Mouse (Mus musculus) c-Kit-negative CD71-positive TER-119-positive erythroid progenitor cells, embryonic 14.5 days (primary cell): ENCODE data around the gene Sik3.

Source experiments
- DNase-seq: peaks from one replicate; pipeline ENCODE4 v3.0.0-alpha.2; 2013; ENCODE audit warnings: low read depth, low spot score

Gene Sik3

DNA sequence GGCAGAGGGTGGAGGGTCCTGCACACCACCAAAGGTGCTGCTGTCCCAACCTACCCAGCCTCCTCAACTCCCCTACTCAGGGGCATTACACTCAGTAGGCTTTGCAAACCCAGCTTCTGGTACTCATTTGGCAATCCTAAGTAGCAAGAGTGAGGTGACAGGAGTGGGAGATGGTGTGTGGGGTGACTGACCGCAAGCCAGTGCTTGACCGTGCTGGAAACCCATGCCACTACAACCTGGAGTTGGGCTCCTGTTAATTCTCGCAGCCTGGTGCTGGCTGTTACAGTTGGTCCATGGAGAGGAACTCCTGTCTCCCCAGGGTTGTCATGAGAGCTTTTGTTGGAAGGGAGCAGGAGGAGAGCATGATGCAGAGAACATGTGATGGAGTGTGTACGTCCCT is 258.2 kb downstream of the Sik3 start:
- DNase-seq = no peak

DNA sequence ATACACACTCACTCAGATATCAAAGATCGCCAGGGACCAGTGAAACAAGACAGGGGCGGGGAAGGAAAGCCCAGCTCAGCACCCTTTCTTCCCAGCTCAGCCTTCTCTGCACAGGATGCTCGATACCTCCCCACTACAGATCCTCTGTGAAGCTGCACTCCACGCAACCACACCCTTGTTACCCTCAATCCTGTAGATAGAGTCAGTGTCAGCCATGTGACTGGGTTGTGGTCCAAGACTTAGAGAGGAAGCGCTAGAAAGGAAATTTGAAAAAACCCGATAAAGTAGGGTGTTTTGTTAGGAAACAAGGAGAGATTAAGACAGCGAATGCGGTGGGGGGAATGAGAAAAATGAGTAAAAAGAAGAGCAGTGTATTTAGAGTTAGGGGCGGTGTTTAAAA is 259.4 kb downstream of the Sik3 start:
- DNase-seq = no peak

DNA sequence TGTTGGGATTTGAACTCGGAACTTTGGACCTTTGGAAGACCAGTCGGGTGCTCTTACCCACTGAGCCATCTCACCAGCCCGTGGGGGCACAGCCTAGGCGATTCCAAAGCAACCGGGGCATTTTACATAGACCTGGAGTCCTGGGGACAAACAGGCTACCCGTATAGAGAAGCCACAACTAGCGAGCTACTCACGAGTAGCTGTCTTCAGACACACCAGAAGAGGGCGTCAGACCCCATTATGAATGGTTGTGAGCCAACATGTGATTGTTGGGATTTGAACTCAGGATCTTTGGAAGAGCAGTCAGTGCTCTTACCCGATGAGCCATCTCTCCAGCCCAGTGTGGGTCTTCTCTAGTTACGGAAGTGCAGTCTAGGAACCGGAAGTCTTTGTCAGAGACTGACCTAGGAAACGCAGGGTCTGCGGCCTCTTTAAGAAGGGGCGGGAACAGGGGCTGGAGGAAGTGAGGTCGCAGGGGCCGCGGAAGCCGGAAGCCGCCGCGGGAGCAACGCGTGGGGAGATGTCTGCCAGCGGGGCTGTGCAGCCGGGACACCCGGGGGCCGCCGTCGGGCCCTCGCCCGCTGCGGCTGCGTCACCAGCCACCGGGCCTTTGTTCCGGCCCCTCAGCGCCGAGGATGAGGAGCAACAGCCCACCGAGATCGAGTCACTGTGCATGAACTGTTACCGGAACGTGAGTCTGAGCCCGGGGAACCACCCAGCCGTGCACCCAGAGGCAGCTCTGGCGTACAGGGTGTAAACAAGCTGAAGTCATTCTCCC is 260.2 kb downstream of the Sik3 start, which contains the start of gene Zpr1:
Gene Zpr1, plus strand, starts transcription at position 388 of the 778 bp plus-strand sequence.
- peak; percentile 64 for DNase-seq
